Mouse (Mus musculus): ENCODE measurements around the gene Gm21663. TPM values are rescaled to one million over a fixed set of nuclear protein-coding genes. Genes with fewer than 3 reads are reported as not detected.

The Gm21663 gene
- polyA plus RNA-seq, 1 experiment from 2014 or later: not detected

- no peak overlapping the region for H3K9ac ChIP-seq (ENCODE audit: low read length)
- no peaks in the 10 kb centered on the region for H3K27me3 ChIP-seq (replicated peaks; ENCODE audit: control insufficient read depth, insufficient read depth, low read length)
- no peaks in the 10 kb centered on the region for H3K4me1 ChIP-seq (ENCODE audit: control insufficient read depth, insufficient read depth, low read length)
- DNase-seq (ENCODE audit: low spot score) (no peak), ATAC-seq (no peak)
- H3K9me3 ChIP-seq (replicated peaks; ENCODE audit: control insufficient read depth, low read length): no peaks in the 10 kb centered on the region; the same call in 1 of the 2 replicates
- no peak overlapping the region for H3K27ac ChIP-seq (ENCODE audit: low read depth, low read length)
- 82% methylated on average over 3 of the region's 3 CpGs for WGBS
- H3K4me2 ChIP-seq (ENCODE audit: low read length): no peak overlapping the region
- no peak overlapping the region for H3K4me3 ChIP-seq (ENCODE audit: low read depth, low read length)
- H3K36me3 ChIP-seq (ENCODE audit: control insufficient read depth, insufficient read depth, low read length): no peaks in the 10 kb centered on the region
Observed at GRCm38 (mm10) chr5:25886708-25887107, 55.5 kb downstream of the Gm21663 start.

Other genes with a start within 250 kb of the Gm21663 start
- 4.2 and 4.5 TPM in 2 replicates for gene Xrcc2, start 236.6 kb downstream of the Gm21663 start, polyA plus RNA-seq (2014; fragmentation: Nextera tagmentation; extraction: Ambion mirVana)
- gene Actr3b, start 182.4 kb downstream of the Gm21663 start, polyA plus RNA-seq (2014; fragmentation: Nextera tagmentation; extraction: Ambion mirVana): 48.6 and 53.0 TPM in 2 replicates
- gene Gm21671, start 12.0 kb upstream of the Gm21663 start, polyA plus RNA-seq (2014; fragmentation: Nextera tagmentation; extraction: Ambion mirVana): not detected in 2 replicates
- gene Gm21680, start 30.3 kb upstream of the Gm21663 start, polyA plus RNA-seq (2014; fragmentation: Nextera tagmentation; extraction: Ambion mirVana): not detected in 2 replicates
- gene Gm21698, start 46.3 kb upstream of the Gm21663 start, polyA plus RNA-seq (2014; fragmentation: Nextera tagmentation; extraction: Ambion mirVana): not detected in 2 replicates
- not detected in 2 replicates for gene Gm1979, start 62.4 kb upstream of the Gm21663 start, polyA plus RNA-seq (2014; fragmentation: Nextera tagmentation; extraction: Ambion mirVana)
- gene Gm5862, start 80.5 kb upstream of the Gm21663 start, polyA plus RNA-seq (2014; fragmentation: Nextera tagmentation; extraction: Ambion mirVana): not detected in 2 replicates
- not detected in 2 replicates for gene Speer4a, start 97.2 kb upstream of the Gm21663 start, polyA plus RNA-seq (2014; fragmentation: Nextera tagmentation; extraction: Ambion mirVana)
- 0.12 TPM in 1 of 2 replicates, not detected in the other for gene Gm7347, start 116.2 kb upstream of the Gm21663 start, polyA plus RNA-seq (2014; fragmentation: Nextera tagmentation; extraction: Ambion mirVana)
- gene Gm10471, start 146.9 kb upstream of the Gm21663 start, polyA plus RNA-seq (2014; fragmentation: Nextera tagmentation; extraction: Ambion mirVana): not detected in 2 replicates
- not detected in 2 replicates for gene 5031410I06Rik, start 163.0 kb upstream of the Gm21663 start, polyA plus RNA-seq (2014; fragmentation: Nextera tagmentation; extraction: Ambion mirVana)
- not detected in 2 replicates for gene Gm10220, start 179.0 kb upstream of the Gm21663 start, polyA plus RNA-seq (2014; fragmentation: Nextera tagmentation; extraction: Ambion mirVana)

All from forebrain, embryonic 14.5 days (tissue).